Mouse (Mus musculus) lung, embryonic 16.5 days (tissue): ENCODE data around the gene Prickle4. TPM values are rescaled to one million over a fixed set of nuclear protein-coding genes. Genes with fewer than 3 reads are reported as not detected.

Experiments used
- polyA plus RNA-seq: library from polyadenylated mRNA; unstranded; fragments of >200 nt; fragmentation: Nextera tagmentation; extraction: Ambion mirVana; gene quantifications from 2 replicates; pipeline ENCODE4 v1.2.1, GENCODE M21; 2015

The Prickle4 gene
- polyA plus RNA-seq, 1 experiment from 2014 or later = 0.69 TPM

Other genes starting within 250 kb of the Prickle4 start
- gene Taf8, start 192.4 kb downstream of the Prickle4 start, polyA plus RNA-seq = 30.5 and 30.9 TPM in 2 replicates
- gene Ccnd3, start 189.7 kb downstream of the Prickle4 start, polyA plus RNA-seq = 258 and 277 TPM in 2 replicates
- gene Bysl, start 83.2 kb downstream of the Prickle4 start, polyA plus RNA-seq = 17.0 and 19.4 TPM in 2 replicates
- gene Med20, start 83.2 kb downstream of the Prickle4 start, polyA plus RNA-seq = 50.1 and 51.6 TPM in 2 replicates
- gene Gm20517, start 83.1 kb downstream of the Prickle4 start, polyA plus RNA-seq = 1.8 and 2.2 TPM in 2 replicates
- gene Usp49, start 64.0 kb downstream of the Prickle4 start, polyA plus RNA-seq = 2.5 and 2.6 TPM in 2 replicates
- 389 and 399 TPM in 2 replicates for gene Tomm6, start 6.3 kb downstream of the Prickle4 start, polyA plus RNA-seq
- 5.1 TPM in 2 replicates for gene Frs3, start 5.7 kb downstream of the Prickle4 start, polyA plus RNA-seq
- 0.26 and 0.41 TPM in 2 replicates for gene Gm21981, start 281 bp downstream of the Prickle4 start, polyA plus RNA-seq
- gene Pgc, start 32.1 kb upstream of the Prickle4 start, polyA plus RNA-seq = 22.5 and 26.8 TPM in 2 replicates
- gene Tfeb, start 42.3 kb upstream of the Prickle4 start, polyA plus RNA-seq = 13.1 and 13.7 TPM in 2 replicates
- 18.1 and 22.1 TPM in 2 replicates for gene Mdfi, start 140.0 kb upstream of the Prickle4 start, polyA plus RNA-seq
- gene Foxp4, start 229.9 kb upstream of the Prickle4 start, polyA plus RNA-seq = 13.6 and 14.6 TPM in 2 replicates